Mouse (Mus musculus) right cerebral cortex, adult 18-20 months (tissue): Measurements from ENCODE around the gene Vmn1r10.

Experiments used
- DNase-seq: peaks from one replicate; pipeline ENCODE4 v3.0.0; 2022; ENCODE audit warnings: mixed read lengths

Vmn1r10 gene

GRCm38 (mm10) chr6:57109154-57109553, at the start of gene Vmn1r10:
TSS of gene Vmn1r10 (plus strand) at chr6:57109454.
- DNase-seq: no peak

GRCm38 (mm10) chr6:57063730-57064129, 45.5 kb upstream of the Vmn1r10 start:
- DNase-seq: no peak

GRCm38 (mm10) chr6:57066487-57066886, 42.8 kb upstream of the Vmn1r10 start, which contains the start of gene Vmn1r9:
TSS of gene Vmn1r9 (plus strand) at chr6:57066787.
- DNase-seq: no peak

GRCm38 (mm10) chr6:57106358-57106757, 2.9 kb upstream of the Vmn1r10 start:
- DNase-seq: no peak

GRCm38 (mm10) chr6:57133155-57133554, 23.9 kb downstream of the Vmn1r10 start, which contains the start of gene Vmn1r11:
TSS of gene Vmn1r11 (plus strand) at chr6:57133455.
- DNase-seq: no peak

GRCm38 (mm10) chr6:57156619-57157018, 47.4 kb downstream of the Vmn1r10 start, which contains the start of gene Vmn1r12:
TSS of gene Vmn1r12 (plus strand) at chr6:57156919.
- DNase-seq: no peak
